Mouse (Mus musculus): ENCODE results near the gene Gpr107. TPM values are rescaled to one million over a fixed set of nuclear protein-coding genes. Genes with fewer than 3 reads are reported as not detected.
"Not testable (repeated sequence)": the region's sequence is repeated elsewhere in the genome, so short reads cannot be mapped to it uniquely, and the experiment has no call there.

Gene Gpr107
- polyA plus RNA-seq, 1 experiment: 35.3 TPM

DNA sequence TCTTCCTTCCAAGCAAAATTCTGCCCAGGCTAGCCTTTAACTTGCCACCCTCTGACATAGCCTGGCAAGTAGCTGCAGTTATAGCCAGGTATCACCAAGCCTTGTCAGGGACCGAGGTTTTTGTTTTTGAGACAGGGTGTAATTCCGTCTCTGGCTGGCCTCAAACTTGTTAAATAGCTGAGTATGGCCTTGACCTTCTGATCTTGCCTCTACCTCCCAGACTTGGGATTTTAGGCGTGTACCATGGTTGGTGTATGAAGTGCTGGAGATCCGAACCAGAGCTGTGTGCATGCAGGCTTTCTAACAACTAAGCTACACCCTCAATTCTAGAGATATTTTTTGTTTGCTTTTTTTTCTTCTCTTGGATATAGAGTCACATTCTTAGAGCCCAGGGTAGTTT, 9.5 kb downstream of the Gpr107 start:
- TF ChIP-seq CTCF (IDR thresholded peaks at IDR 0.05; ENCODE audit: borderline replicate concordance, extremely low read depth, insufficient read depth, insufficient read length) (no peak), POLR2A (IDR thresholded peaks at IDR 0.05; ENCODE audit: borderline replicate concordance, extremely low read depth, insufficient read depth, insufficient read length, poor library complexity, severe bottlenecking) (no peak)
- no peak for DNase-seq (ENCODE audit: low read depth)

DNA sequence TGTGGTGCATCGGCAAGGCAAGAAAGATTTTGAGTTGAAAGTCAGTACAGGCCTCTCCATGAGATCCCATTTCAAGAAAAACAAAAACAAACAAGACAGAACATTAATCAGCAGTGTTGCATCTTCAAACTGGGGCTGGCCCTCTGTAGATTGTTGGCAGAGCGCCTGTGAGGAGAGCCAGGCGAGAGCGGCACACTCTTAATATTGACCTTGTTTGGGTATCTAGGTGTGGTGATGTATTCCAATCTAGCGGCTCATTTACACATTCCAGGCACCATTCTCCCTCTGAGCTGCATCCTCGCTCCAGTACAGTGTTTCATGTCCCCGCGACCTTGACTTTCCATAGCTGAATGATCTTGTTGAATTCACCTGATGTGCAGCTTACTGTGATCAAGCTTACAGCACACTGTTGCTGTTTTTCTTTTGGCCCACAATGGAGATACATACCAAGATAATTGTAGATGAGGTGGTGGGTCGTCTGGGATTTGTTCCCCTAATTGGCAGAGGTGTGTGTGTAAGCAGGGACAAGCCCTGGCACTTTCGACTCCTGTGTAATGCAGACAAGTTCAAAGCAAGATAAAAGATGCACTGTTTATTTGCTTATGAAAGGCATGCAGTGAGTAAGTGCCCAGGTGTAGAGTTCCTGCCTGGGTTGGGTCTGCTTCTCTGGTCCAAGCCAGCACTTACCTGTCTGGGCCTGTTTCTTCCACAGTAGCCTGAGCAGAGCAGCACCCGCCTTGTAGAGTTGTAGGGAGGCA, 11.4 kb downstream of the Gpr107 start:
- no peak for DNase-seq (ENCODE audit: low read depth)
- TF ChIP-seq POLR2A (IDR thresholded peaks at IDR 0.05; ENCODE audit: borderline replicate concordance, extremely low read depth, insufficient read depth, insufficient read length, poor library complexity, severe bottlenecking) (no peak), CTCF (IDR thresholded peaks at IDR 0.05; ENCODE audit: borderline replicate concordance, extremely low read depth, insufficient read depth, insufficient read length) (no peak)

DNA sequence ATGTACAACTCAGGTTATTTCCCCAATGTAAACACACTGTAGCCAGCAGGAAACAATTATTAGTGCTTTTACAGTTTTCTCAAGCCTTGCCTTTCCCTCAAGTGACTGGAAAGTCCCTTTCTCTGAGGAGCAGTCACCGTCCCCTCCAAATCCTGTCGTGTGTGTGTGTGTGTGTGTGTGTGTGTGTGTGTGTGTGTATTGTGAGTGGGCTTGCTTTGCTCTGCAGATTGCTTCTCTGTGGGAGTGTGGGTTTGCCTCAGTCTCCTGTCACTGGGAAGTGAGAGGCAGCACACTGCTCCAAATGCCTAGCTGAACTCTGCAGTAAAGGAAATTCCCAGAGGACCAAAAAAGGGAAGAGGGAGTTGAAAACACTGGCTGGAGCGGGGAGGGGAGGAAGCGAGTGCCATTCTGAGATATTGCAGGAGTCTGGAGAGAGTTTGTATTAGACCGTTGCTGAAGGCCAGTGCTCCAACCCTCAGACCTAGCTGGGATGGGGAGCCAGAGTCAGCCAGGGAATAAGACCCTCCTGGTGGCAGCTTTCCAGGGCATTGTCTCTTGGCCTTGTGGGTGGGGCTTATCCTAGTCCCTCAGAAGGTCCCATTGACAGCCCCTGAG, 12.8 kb downstream of the Gpr107 start:
- no peak for DNase-seq (ENCODE audit: low read depth)

DNA sequence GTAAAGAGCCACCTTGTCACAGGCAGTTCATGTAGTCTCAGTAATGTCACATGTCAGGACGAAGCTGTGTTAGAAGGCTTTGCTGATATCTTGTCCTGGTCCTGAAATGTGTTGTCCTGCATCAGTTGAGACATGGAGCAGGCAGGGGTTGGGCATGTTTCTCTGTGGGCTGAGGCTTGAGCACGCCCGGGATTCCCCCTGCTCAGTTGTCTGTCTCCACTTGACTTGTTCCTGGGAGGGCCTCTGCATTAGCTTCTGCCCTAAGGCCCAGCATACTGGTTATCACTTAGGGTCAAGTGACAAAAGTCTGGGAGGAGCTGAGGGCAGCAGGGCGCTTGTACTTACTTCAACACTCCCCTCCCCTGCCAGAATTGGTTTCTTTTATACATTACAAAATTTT, 13.4 kb downstream of the Gpr107 start:
- no peak for TF ChIP-seq POLR2A (IDR thresholded peaks at IDR 0.05; ENCODE audit: borderline replicate concordance, extremely low read depth, insufficient read depth, insufficient read length, poor library complexity, severe bottlenecking)
- DNase-seq (ENCODE audit: low read depth): no peak

More for the DNA sequence above, 12.8 kb downstream of the Gpr107 start:
- TF ChIP-seq POLR2A (IDR thresholded peaks at IDR 0.05; ENCODE audit: borderline replicate concordance, extremely low read depth, insufficient read depth, insufficient read length, poor library complexity, severe bottlenecking): no peak
- TF ChIP-seq CTCF (IDR thresholded peaks at IDR 0.05; ENCODE audit: borderline replicate concordance, extremely low read depth, insufficient read depth, insufficient read length): no peak

DNA sequence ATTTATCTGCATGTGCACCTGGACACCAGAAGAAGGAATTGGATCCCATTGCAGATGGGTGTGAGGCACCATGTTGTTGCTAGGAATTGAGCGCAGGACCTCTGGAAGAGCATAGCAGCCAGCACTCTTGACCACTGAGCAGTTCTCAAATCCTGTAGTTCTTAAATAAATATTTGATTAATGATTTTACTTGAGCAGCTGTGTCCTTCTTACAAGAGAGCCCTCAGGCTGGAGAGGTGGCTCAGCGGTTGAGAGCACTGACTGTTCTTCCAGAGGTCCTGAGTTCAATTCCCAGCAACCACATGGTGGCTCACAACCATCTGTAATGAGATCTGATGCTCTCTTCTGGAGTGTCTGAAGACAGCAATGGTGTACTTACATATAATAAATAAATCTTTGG, 15.5 kb downstream of the Gpr107 start:
- DNase-seq (ENCODE audit: low read depth): not testable (repeated sequence)

GRCm38 (mm10) chr2:31169001-31169400, 16.9 kb downstream of the Gpr107 start:
- no peak for DNase-seq (ENCODE audit: low read depth)
- TF ChIP-seq CTCF (IDR thresholded peaks at IDR 0.05; ENCODE audit: borderline replicate concordance, extremely low read depth, insufficient read depth, insufficient read length): no peak
- no peak for TF ChIP-seq POLR2A (IDR thresholded peaks at IDR 0.05; ENCODE audit: borderline replicate concordance, extremely low read depth, insufficient read depth, insufficient read length, poor library complexity, severe bottlenecking)

- TF ChIP-seq CTCF (IDR thresholded peaks at IDR 0.05; ENCODE audit: borderline replicate concordance, extremely low read depth, insufficient read depth, insufficient read length): no peak
- TF ChIP-seq POLR2A (IDR thresholded peaks at IDR 0.05; ENCODE audit: borderline replicate concordance, extremely low read depth, insufficient read depth, insufficient read length, poor library complexity, severe bottlenecking): no peak
- DNase-seq (ENCODE audit: low read depth): no peak
Observed at GRCm38 (mm10) chr2:31170164-31170563, 18.0 kb downstream of the Gpr107 start.

- peak; percentile 10 for DNase-seq (ENCODE audit: low read depth)
- TF ChIP-seq POLR2A (IDR thresholded peaks at IDR 0.05; ENCODE audit: borderline replicate concordance, extremely low read depth, insufficient read depth, insufficient read length, poor library complexity, severe bottlenecking) (no peak), CTCF (IDR thresholded peaks at IDR 0.05; ENCODE audit: borderline replicate concordance, extremely low read depth, insufficient read depth, insufficient read length) (no peak)
Observed at GRCm38 (mm10) chr2:31172001-31172400, 19.9 kb downstream of the Gpr107 start.

DNA sequence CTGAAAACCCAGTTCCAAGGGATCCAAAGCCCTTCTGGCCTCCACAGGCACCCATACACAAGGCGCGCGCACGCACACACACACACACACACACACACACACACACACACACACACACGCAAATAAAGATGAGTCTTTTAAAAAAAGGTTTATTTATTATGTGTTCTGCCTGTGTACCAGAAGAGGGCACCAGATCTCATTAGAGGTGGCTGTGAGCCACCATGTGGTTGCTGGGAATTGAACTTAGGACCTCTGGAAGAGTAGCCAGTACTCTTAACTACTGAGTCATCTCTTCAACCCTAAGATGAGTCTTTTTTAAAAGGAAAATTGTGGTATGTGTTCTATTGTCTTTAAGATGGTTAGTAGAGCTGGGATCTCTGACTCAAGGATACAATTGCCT, 20.4 kb downstream of the Gpr107 start:
- TF ChIP-seq CTCF (IDR thresholded peaks at IDR 0.05; ENCODE audit: borderline replicate concordance, extremely low read depth, insufficient read depth, insufficient read length) (no peak; the same call in 1 of the 2 replicates), POLR2A (IDR thresholded peaks at IDR 0.05; ENCODE audit: borderline replicate concordance, extremely low read depth, insufficient read depth, insufficient read length, poor library complexity, severe bottlenecking) (no peak)
- no peak for DNase-seq (ENCODE audit: low read depth)

DNA sequence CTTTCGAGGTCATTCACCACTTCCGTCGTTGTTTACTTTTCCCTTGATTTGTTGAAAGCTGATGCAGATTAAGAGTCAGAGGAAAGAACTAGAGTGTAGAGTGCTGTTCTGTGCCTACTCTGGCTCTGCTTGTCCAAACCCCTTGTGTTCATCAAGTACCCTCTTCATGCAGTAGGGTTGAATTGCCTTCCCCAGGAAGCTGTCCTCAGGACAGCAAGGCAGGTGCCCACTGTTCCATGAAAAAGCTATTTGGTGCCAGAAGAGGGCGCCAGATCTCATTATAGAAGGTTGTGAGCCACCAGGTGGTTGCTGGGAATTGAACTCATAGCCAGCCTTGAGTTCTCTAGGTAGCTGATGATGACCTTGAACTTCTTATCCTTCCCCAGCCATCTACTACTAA, 21.2 kb downstream of the Gpr107 start:
- DNase-seq (ENCODE audit: low read depth): no peak
- TF ChIP-seq POLR2A (IDR thresholded peaks at IDR 0.05; ENCODE audit: borderline replicate concordance, extremely low read depth, insufficient read depth, insufficient read length, poor library complexity, severe bottlenecking): no peak
- TF ChIP-seq CTCF (IDR thresholded peaks at IDR 0.05; ENCODE audit: borderline replicate concordance, extremely low read depth, insufficient read depth, insufficient read length): peak; percentile 32; the same call in 1 of the 2 replicates

DNA sequence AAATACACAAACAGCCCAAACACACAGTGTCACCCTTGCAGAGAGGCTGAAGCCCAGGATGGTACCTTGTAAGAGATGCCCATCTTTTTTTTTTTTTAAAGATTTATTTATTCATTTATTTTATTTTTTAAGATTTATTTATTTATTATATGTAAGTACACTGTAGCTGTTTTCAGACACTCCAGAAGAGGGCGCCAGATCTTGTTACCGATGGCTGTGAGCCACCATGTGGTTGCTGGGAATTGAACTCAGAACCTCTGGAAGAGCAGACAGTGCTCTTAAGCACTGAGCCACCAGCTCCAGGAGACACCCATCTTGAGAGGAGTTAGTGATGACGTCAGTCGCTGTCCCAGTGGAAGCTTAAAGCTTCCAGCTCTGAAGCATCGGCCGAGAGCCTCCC, 26.5 kb downstream of the Gpr107 start:
- DNase-seq (ENCODE audit: low read depth): not testable (repeated sequence)
- TF ChIP-seq CTCF (IDR thresholded peaks at IDR 0.05; ENCODE audit: borderline replicate concordance, extremely low read depth, insufficient read depth, insufficient read length): 0 out of 2 replicates have a peak, but pooled peaks have one; percentile 1

DNA sequence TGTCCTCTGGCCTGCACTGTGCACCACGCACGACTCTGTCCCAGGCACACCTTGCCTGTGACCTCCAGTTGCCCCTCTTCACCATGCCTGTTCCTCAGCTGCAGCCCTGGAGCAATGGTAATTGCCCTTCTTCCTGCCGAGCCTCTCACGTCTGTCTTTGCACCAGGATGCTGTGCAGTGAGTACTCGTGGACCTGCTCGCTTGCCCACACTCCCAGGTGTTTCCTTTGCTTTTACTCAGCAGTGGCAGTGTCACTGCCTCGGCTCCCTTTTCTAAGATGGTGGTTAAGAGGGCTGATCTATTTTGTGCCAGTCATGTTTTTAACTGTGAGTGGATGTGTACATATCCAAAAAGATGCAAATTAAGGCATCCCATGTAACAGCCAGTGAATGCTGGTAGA, 27.4 kb downstream of the Gpr107 start:
- no peak for DNase-seq (ENCODE audit: low read depth)
- TF ChIP-seq POLR2A (IDR thresholded peaks at IDR 0.05; ENCODE audit: borderline replicate concordance, extremely low read depth, insufficient read depth, insufficient read length, poor library complexity, severe bottlenecking): no peak
- no peak for TF ChIP-seq CTCF (IDR thresholded peaks at IDR 0.05; ENCODE audit: borderline replicate concordance, extremely low read depth, insufficient read depth, insufficient read length)
